Mouse (Mus musculus) frontal cortex, postnatal 25 days (tissue): ENCODE data around the gene Rps6ka2.

ENCODE experiments used
- DNase-seq, 2 experiments: peaks; one replicate each; pipeline ENCODE4 v3.0.0; 2022; ENCODE audit warnings: low spot score in 2 of 2

Gene Rps6ka2

DNA sequence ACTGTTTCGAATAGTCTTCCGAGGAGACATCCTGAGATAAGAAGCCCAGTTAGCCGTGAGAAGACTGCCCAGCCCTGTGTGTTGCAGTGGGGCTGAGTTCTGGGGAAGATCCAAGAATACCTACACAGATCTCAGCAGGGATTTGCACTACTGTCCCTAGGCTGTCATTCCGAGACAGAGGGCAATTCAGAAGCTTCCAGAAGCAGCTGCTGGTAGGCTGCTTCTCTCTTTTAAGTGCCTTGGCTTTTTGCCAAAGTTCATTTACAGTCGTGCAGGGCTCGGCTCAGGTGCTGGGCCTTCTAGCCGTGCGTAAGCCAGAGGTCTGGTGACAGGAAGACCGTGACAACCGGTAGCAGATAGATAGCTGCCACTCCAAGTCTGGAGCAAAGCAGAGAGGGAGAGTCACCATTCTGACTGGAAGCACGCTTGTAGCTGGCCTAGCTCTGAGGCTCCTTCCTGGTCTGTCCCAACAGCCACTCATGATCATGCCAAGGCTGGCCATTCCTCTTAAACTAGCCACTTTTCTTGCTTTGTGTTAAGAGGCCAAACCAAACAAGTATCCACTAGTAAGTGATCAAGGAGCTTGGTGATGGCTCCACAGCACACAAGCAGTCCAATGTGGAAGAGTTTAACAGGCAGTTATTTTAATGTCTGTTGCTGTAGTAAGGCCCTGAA lies 49.3 kb downstream of the Rps6ka2 start:
- no peak for DNase-seq

- DNase-seq = no peak
Observed at GRCm38 (mm10) chr17:7221310-7221709, 51.4 kb downstream of the Rps6ka2 start.

DNA sequence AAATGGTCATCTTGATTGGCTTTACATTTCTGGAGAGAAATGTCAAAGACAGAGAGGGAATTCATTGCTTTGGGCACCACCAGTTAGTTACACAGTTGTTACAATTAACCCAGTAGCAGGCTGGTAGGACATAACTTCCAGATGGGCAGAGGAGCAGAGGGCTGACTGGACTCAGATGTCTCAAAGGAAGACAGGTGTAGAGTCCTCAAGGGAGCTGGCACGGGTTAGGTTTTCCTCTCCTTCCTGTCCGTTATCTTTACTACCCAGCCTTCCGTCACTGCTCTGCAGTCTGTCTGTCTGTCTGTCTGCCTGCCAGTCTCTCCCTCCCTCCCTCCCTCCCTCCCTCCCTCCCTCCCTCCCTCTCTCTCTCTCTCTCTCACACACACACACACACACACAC lies 52.3 kb downstream of the Rps6ka2 start:
- no peak for DNase-seq

GRCm38 (mm10) chr17:7228545-7228944 lies 58.6 kb downstream of the Rps6ka2 start:
- DNase-seq = no peak

DNA sequence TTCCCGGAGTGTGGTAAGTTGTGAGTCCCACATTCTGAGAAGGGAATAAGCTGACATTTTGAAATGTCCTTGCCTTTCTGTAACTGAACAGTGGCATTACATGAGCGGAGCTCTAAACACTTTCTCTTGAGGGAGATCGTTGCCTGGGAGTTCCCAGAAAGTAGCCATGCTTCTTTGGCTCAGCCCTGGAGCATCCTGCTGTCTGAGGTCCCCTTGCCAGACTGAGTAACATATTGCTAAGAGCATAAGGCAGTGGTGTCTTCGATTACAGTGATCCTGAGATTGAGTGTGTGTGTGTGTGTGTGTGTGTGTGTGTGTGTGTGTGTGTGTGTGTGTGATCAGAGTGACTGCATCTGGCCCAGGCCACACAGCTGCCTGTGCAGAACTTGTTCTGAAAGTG lies 61.4 kb downstream of the Rps6ka2 start:
- DNase-seq = no peak

GRCm38 (mm10) chr17:7231790-7232189 lies 61.9 kb downstream of the Rps6ka2 start:
- DNase-seq = no peak

GRCm38 (mm10) chr17:7232400-7232799 lies 62.5 kb downstream of the Rps6ka2 start:
- DNase-seq = no peak

DNA sequence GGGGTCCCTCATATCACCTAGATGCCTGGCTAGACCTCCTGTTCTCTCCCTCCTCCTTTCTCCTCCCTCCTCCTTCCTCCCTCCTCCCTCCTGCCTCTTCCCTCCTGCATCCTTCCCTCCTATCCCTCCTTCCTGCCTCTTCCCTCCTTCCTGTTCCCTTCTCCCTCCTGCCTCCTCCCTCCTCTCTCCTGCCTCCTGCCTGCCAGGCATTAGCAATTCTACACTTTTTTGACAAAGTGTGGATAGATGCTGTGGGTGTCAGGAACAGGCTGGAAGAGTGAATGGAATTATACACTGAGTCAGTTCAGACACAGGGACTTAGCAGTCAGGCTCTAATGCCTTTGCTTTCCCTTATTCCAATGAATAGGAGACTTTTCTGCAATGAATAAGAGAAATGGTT lies 63.3 kb downstream of the Rps6ka2 start:
- no peak for DNase-seq

GRCm38 (mm10) chr17:7237706-7238105 lies 67.8 kb downstream of the Rps6ka2 start:
- DNase-seq = no peak

DNA sequence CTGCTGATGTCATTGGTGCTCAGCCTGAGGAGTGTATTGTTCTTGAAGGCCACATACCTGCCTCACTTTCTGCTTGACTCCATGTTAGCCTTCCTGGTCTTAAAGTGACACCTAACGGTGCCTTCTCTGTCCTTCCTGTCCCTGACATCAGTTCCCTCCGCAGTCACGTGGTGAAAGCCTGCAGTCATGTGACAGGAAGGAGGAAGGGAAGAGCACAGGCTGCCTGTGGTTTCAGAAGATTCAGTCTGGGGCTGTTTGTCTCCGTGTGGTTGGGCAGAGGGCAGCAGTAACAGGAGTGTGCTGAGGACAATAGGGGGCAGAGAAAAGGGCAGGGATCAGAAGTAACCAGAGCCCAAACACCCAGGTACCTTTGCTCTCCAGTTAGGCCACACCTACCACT lies 68.9 kb downstream of the Rps6ka2 start:
- no peak for DNase-seq

DNA sequence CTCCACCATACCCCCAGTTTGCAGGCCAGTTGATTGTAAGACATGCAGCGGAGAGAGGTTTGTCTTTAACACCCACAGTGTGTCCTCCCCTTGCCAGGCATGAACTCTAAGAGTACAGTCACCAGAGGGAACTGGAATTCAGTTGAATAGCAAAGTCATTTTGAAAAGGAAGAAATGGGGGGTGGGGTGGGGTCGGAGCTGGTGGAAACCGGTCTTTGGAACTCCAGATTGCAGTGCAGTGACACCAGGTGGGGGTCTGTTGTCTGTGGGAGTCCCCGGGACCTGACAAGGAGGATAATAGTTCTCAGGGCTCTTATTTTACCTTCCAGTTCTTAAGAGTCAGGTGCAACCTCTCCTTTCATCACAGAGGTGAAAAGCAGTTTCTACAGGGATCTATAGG lies 70.6 kb downstream of the Rps6ka2 start:
- DNase-seq = no peak

DNA sequence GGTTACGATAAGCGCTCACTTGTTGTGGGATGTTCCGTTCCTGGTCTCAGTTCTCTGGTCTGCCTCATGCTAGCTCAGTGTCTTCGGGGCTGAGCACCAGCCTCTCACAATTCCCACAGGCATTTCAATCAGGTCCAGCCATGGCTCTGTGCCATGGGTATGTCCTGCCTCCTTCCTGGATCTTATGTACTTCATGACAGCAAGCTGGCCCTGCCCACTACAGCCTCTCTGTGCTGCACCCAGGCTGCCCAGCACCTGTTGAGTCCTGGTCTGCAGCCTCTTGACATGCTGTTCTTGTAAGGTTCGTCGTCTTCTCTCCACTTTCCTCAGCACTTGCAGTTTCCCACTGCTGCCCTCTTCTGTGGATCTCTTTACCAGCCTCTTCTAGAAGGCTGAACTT lies 75.2 kb downstream of the Rps6ka2 start:
- no peak for DNase-seq

GRCm38 (mm10) chr17:7246893-7247556 lies 77.1 kb downstream of the Rps6ka2 start:
- DNase-seq = no peak

GRCm38 (mm10) chr17:7250373-7250772 lies 80.5 kb downstream of the Rps6ka2 start:
- no peak for DNase-seq

DNA sequence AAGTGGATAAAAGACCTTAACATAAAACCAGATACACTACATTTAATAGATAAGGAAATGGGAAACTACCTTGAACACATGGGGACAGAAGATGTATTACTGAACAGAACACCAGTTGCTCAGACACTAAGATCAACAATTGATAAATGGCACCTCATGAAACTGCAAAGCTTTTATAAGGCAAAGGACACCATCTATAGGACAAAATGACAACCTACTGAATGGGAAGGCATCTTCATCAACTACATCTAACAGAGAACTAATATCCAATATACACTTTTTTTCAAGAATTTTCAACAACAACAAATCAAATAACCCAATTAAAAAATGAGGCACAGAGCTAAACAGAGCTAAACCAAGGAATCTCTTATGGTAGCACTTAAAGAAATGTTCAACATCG lies 87.3 kb downstream of the Rps6ka2 start:
- no peak for DNase-seq

- DNase-seq = no peak
Observed at GRCm38 (mm10) chr17:7258748-7259359, 88.9 kb downstream of the Rps6ka2 start.

DNA sequence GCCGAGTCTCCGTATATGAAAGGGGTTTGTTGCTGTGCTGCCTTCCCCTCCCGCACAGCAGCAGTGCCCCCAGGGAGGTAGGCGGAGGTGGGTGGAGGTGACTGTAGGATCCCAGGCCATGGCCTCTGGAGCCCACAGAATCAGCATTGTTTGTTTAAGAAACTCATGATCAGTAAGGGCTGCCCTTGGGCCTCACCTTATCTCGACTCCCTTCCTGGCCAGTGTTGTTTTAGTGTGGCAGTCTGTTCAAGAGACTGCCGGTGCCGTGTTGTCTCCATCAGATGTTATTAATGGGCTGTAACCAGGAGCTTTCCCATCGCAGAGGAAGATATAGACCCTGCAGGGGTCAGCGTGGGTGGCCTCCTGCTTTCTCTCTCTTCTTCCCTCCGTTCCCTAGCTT lies 90.4 kb downstream of the Rps6ka2 start:
- no peak for DNase-seq

DNA sequence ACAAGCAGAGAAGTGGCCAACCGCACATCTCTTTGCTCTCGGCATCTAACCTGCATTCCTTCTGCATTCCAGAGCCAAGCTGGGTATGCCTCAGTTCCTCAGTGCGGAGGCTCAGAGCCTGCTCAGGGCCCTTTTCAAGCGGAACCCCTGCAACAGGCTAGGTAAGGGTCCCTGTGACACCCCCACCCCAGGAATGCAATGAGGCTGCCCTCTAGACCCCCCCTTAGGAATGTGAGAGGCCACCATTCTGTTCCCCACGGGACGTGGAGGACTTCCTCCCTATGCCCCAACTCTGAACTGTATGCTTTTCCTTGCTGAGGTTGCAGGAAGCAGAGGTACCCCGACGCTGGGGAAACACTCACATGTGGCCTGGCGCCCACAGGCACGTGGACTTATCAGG lies 92.1 kb downstream of the Rps6ka2 start:
- DNase-seq = no peak

DNA sequence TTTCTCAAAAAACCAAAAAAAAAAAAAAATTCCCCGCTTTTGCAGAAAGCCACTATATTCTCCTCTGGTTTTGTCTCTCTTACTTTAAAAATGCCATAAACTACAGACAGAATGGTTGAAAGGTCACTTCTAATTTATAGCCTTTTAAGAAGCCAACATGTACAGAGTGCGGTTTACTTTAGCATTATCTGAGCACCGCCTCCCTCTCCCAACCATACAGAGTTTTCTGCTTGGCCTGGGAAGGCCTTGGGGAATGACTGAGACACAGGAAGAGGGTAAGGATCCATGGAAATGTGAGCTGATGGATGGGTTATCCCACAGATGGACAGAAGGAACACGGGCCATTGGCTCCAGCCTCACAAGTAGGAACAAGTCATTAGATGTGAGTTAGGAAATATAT lies 92.7 kb downstream of the Rps6ka2 start:
- DNase-seq = no peak

GRCm38 (mm10) chr17:7264610-7265009 lies 94.7 kb downstream of the Rps6ka2 start:
- no peak for DNase-seq

DNA sequence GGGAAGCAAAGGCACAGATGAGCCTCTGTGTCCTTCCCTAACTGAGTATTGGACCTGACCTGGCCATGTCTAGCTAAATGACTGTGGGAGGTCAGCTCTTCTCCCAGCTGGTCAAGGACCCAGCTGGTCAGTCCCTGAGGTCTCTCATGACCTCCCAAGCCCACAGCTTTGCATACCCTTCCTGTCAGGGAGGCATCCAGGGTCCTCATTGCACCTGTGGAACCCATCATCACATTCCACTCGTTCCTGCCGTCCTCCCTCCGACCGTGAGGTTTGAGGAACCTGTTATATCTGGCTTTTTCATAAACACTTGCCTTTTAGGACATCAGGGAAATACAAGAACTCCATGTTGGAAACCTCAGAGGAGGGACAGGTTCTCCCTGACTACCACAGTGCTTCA lies 95.4 kb downstream of the Rps6ka2 start:
- DNase-seq = no peak

- no peak for DNase-seq
Observed at GRCm38 (mm10) chr17:7265705-7266368, 95.9 kb downstream of the Rps6ka2 start.

DNA sequence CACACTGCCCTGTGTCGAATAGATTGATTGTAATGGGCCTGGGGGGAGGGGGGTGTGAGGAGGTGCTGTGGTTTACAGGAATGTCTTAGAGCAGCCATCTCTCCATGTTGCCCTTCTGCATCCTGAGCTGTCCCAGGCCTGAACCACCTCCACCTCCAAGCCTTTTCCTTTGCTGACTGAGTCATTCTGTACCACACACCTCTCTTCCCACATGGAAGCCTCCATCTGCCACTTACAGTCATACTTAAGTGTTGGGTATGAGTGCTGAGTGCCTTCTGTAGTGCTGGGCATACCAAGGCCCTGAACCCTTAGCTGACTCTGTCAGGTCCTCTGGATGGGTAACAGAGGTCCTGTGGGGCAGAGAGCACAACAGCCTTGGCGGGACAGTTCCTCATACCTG lies 97.9 kb downstream of the Rps6ka2 start:
- DNase-seq = no peak
